Mouse (Mus musculus) CD4-positive helper T cell, adult 2 months (primary cell): ENCODE measurements around the gene Lrrc74b.

Experiments
- DNase-seq: peaks from one replicate; pipeline ENCODE4 v3.0.0-alpha.2; 2012; ENCODE audit warnings: low read depth, missing footprints, low spot score

The Lrrc74b gene

GRCm38 (mm10) chr16:17499249-17499883 is 61.7 kb downstream of the Lrrc74b start:
- DNase-seq: no peak

GRCm38 (mm10) chr16:17496499-17497305 is 64.3 kb downstream of the Lrrc74b start:
- no peak for DNase-seq
